Comparison of ENCODE assay signal across 9 mouse cellular contexts in genomic region chr4:152226901-152227486, GRCm38 (mm10). TPM values are rescaled to one million over a fixed set of nuclear protein-coding genes. Genes with fewer than 3 reads are reported as not detected.
DNase-seq lines count a peak whose midpoint lies in the region; ATAC-seq and TF ChIP-seq lines count a peak whose summit lies in the region.
"Had no signal": no experiment of that assay in that cellular context is flagged by ENCODE, and none has a peak within 500 bp of the region (broad histone marks: within the 10 kb centered on the region; RNA-seq: fewer than 3 reads in every experiment).

No protein-coding gene starts in this region.

- H3K4me2 ChIP-seq in forebrain, embryonic 15.5 days (replicated peaks), result no peak overlapping the region
- no peak overlapping the region for H3K4me2 ChIP-seq in forebrain, embryonic 11.5 days (ENCODE audit: low read depth, low read length, severe bottlenecking)
- no peak overlapping the region for H3K4me2 ChIP-seq in limb, embryonic 12.5 days

- H3K9ac ChIP-seq in forebrain, embryonic 15.5 days (replicated peaks), result no peak overlapping the region; the same call in 1 of the 2 replicates
- H3K9ac ChIP-seq in forebrain, embryonic 11.5 days (ENCODE audit: low read length), result no peak overlapping the region
- H3K9ac ChIP-seq in limb, embryonic 12.5 days (replicated peaks), result no peak overlapping the region
- H3K9ac ChIP-seq: liver, embryonic 14.5 days had no signal

- ATAC-seq in forebrain, embryonic 15.5 days (replicated peaks), result peak; percentile 48
- ATAC-seq in forebrain, embryonic 11.5 days (replicated peaks; ENCODE audit: low FRiP score), result no peak
- ATAC-seq in limb, embryonic 12.5 days (ENCODE audit: insufficient number of reproducible peaks, insufficient read depth, low FRiP score, low TSS enrichment, low read depth), result no peak

- no peak for TF ChIP-seq POLR2A in brain, embryonic 14.5 days (IDR thresholded peaks at IDR 0.05; ENCODE audit: borderline replicate concordance, extremely low read depth, insufficient read depth, insufficient read length, poor library complexity, severe bottlenecking)

- no peak for TF ChIP-seq CTCF in brain, embryonic 14.5 days (IDR thresholded peaks at IDR 0.05; ENCODE audit: borderline replicate concordance, extremely low read depth, insufficient read depth, insufficient read length)

- H3K4me1 ChIP-seq in forebrain, embryonic 15.5 days, result peaks cover 23% of the 10 kb centered on the region
- peaks cover 5% of the 10 kb centered on the region for H3K4me1 ChIP-seq in forebrain, embryonic 11.5 days (replicated peaks; ENCODE audit: control insufficient read depth, insufficient read depth, low read length)
- peaks cover 17% of the 10 kb centered on the region for H3K4me1 ChIP-seq in limb, embryonic 12.5 days (replicated peaks)

- intact Hi-C loops in gastrocnemius, postnatal 14 days (cut with DNase I; ENCODE audit: low total_unique reads), result no loop called here

- no peaks in the 10 kb centered on the region for H3K9me3 ChIP-seq in forebrain, embryonic 15.5 days
- no peaks in the 10 kb centered on the region for H3K9me3 ChIP-seq in forebrain, embryonic 11.5 days (ENCODE audit: control insufficient read depth, low read length)
- no peaks in the 10 kb centered on the region for H3K9me3 ChIP-seq in limb, embryonic 12.5 days

- H3K27ac ChIP-seq in forebrain, embryonic 15.5 days (replicated peaks), result peak overlapping the region; percentile 66
- H3K27ac ChIP-seq in forebrain, embryonic 11.5 days (ENCODE audit: low read depth, low read length), result no peak overlapping the region
- H3K27ac ChIP-seq in limb, embryonic 12.5 days, result peak overlapping the region; percentile 12; the same call in 1 of the 2 replicates
- H3K27ac ChIP-seq: liver, embryonic 14.5 days had no signal

- no peak overlapping the region for H3K4me3 ChIP-seq in forebrain, embryonic 15.5 days
- no peak overlapping the region for H3K4me3 ChIP-seq in forebrain, embryonic 11.5 days (ENCODE audit: low read depth, low read length)
- H3K4me3 ChIP-seq in limb, embryonic 12.5 days (replicated peaks), result no peak overlapping the region

- H3K27me3 ChIP-seq in forebrain, embryonic 15.5 days, result no peaks in the 10 kb centered on the region
- 0 out of 2 replicates have a peak, but pooled peaks cover 2% of the 10 kb centered on the region for H3K27me3 ChIP-seq in forebrain, embryonic 11.5 days (ENCODE audit: control insufficient read depth, insufficient read depth, low read length)
- no peaks in the 10 kb centered on the region for H3K27me3 ChIP-seq in limb, embryonic 12.5 days

- DNase-seq in forebrain, embryonic 11.5 days (ENCODE audit: low spot score), result no peak
- peak; percentile 70 for DNase-seq in brain, embryonic 14.5 days (ENCODE audit: low read depth)
- DNase-seq in heart, postnatal 4 days, result peak; percentile 38
- no peak for DNase-seq in urinary bladder, adult 18-20 months (ENCODE audit: low spot score in 2 of 2)
- DNase-seq in gastrocnemius, postnatal 14 days, result no peak
- no peak for DNase-seq in lung, postnatal 25 days (ENCODE audit: low spot score)

- 0 out of 2 replicates have a peak, but pooled peaks cover 4% of the 10 kb centered on the region for H3K36me3 ChIP-seq in forebrain, embryonic 15.5 days
- H3K36me3 ChIP-seq in forebrain, embryonic 11.5 days (ENCODE audit: control insufficient read depth, insufficient read depth, low read length), result no peaks in the 10 kb centered on the region
- no peaks in the 10 kb centered on the region for H3K36me3 ChIP-seq in limb, embryonic 12.5 days

- WGBS in forebrain, embryonic 15.5 days, result 65% methylated on average over 13 of the region's 13 CpGs
- 87% methylated on average over 13 of the region's 13 CpGs for whole genome bisulfite sequencing in forebrain, embryonic 11.5 days
- WGBS in limb, embryonic 12.5 days, result 86% methylated on average over 13 of the region's 13 CpGs

RNA-seq across cellular contexts. Expression of gene Gpr153, which starts 47.0 kb away (rescaled TPM):
- polyA plus RNA-seq in forebrain, embryonic 15.5 days (2015; fragmentation: Nextera tagmentation; extraction: Ambion mirVana), result 5.7 and 6.3 TPM in 2 replicates
- 6.1 and 6.6 TPM in 2 replicates for polyA plus RNA-seq in forebrain, embryonic 11.5 days (2014; fragmentation: Nextera tagmentation; extraction: Ambion mirVana)
- 31.2 and 44.3 TPM in 2 replicates for polyA plus RNA-seq in brain, embryonic 14.5 days (2012; rRNA removed)
- 10 to 100 TPM; 30.1 to 30.6 TPM for total RNA-seq in heart, postnatal 4 days (2021)
- polyA plus RNA-seq in limb, embryonic 12.5 days (2016; fragmentation: Nextera tagmentation; extraction: Ambion mirVana), result 6.4 and 7.2 TPM in 2 replicates
- 10 to 100 TPM; 18.0 to 21.0 TPM for total RNA-seq in gastrocnemius, postnatal 14 days (2021)

RNA-seq across cellular contexts. Expression of gene Acot7, which starts 49.1 kb away (rescaled TPM):
- polyA plus RNA-seq in forebrain, embryonic 15.5 days (2015; fragmentation: Nextera tagmentation; extraction: Ambion mirVana), result 210 and 219 TPM in 2 replicates
- 75.1 and 77.8 TPM in 2 replicates for polyA plus RNA-seq in forebrain, embryonic 11.5 days (2014; fragmentation: Nextera tagmentation; extraction: Ambion mirVana)
- 178 and 244 TPM in 2 replicates for polyA plus RNA-seq in brain, embryonic 14.5 days (2012; rRNA removed)
- 10 to 100 TPM; 54.3 to 58.4 TPM for total RNA-seq in heart, postnatal 4 days (2021)
- polyA plus RNA-seq in limb, embryonic 12.5 days (2016; fragmentation: Nextera tagmentation; extraction: Ambion mirVana), result 37.6 and 40.2 TPM in 2 replicates
- 10 to 100 TPM; 12.5 to 13.2 TPM for total RNA-seq in gastrocnemius, postnatal 14 days (2021)

Comparison
In these comparisons a context has a peak if more than half of its experiments do, and no peak if none do; other contexts are left out.
1. DNase-seq: peak in brain, embryonic 14.5 days (single experiment) and heart, postnatal 4 days (single experiment); none in forebrain, embryonic 11.5 days (single experiment), urinary bladder, adult 18-20 months (0 of 2), gastrocnemius, postnatal 14 days (single experiment) and lung, postnatal 25 days (single experiment).